Mouse (Mus musculus): ENCODE results near the gene Gm9913. TPM values are rescaled to one million over a fixed set of nuclear protein-coding genes. Genes with fewer than 3 reads are reported as not detected.
A peak's percentile ranks its signal among the peaks of the same experiment; 100 is the strongest.

Gm9913 gene
- polyA plus RNA-seq (2016; fragmentation: Nextera tagmentation; extraction: Ambion mirVana), result 0.09 and 0.20 TPM in 2 replicates

- Histone ChIP-seq H3K9me3 (peaks cover 4% of the 10 kb centered on the region; the same call in 1 of the 2 replicates), H3K27ac (replicated peaks) (peak within 1 kb of the TSS; percentile 89), H3K4me1 (peaks cover 40% of the 10 kb centered on the region), H3K4me3 (peak within 1 kb of the TSS; percentile 74), H3K36me3 (replicated peaks) (peaks cover 8% of the 10 kb centered on the region; the same call in 1 of the 2 replicates), H3K27me3 (replicated peaks; ENCODE audit: low read depth, poor library complexity, severe bottlenecking) (peaks cover 48% of the 10 kb centered on the region)
- DNase-seq (ENCODE audit: low spot score), result peak; percentile 81
- under 1% methylated on average over 45 of the region's 45 CpGs for WGBS
These were observed at the start of gene Gm9913 for GRCm38 (mm10) chr2:125505006-125505745. Gene Gm9913 (plus strand): TSS chr2:125505089.

- Histone ChIP-seq H3K36me3 (replicated peaks) (no peaks in the 10 kb centered on the region), H3K9me3 (no peaks in the 10 kb centered on the region), H3K27me3 (replicated peaks; ENCODE audit: low read depth, poor library complexity, severe bottlenecking) (no peaks in the 10 kb centered on the region), H3K4me3 (no peak overlapping the region), H3K27ac (replicated peaks) (no peak overlapping the region), H3K4me1 (peaks cover 13% of the 10 kb centered on the region)
- WGBS, result 88% methylated on average over 15 of the region's 15 CpGs
- no peak for DNase-seq (ENCODE audit: low spot score)
These were observed 48.7 kb upstream of the Gm9913 start for GRCm38 (mm10) chr2:125456059-125456789.

GRCm38 (mm10) chr2:125459087-125459486 lies 45.8 kb upstream of the Gm9913 start:
- H3K27ac ChIP-seq (replicated peaks), result no peak overlapping the region
- no peaks in the 10 kb centered on the region for H3K36me3 ChIP-seq (replicated peaks)
- no peaks in the 10 kb centered on the region for H3K9me3 ChIP-seq
- H3K4me1 ChIP-seq, result no peaks in the 10 kb centered on the region
- no peak overlapping the region for H3K4me3 ChIP-seq
- whole genome bisulfite sequencing, result 92% methylated on average over 3 of the region's 3 CpGs
- DNase-seq (ENCODE audit: low spot score), result no peak
- no peaks in the 10 kb centered on the region for H3K27me3 ChIP-seq (replicated peaks; ENCODE audit: low read depth, poor library complexity, severe bottlenecking)

GRCm38 (mm10) chr2:125464036-125464435 lies 40.9 kb upstream of the Gm9913 start:
- Histone ChIP-seq H3K27ac (replicated peaks) (no peak overlapping the region), H3K4me1 (no peaks in the 10 kb centered on the region), H3K27me3 (replicated peaks; ENCODE audit: low read depth, poor library complexity, severe bottlenecking) (no peaks in the 10 kb centered on the region), H3K9me3 (no peaks in the 10 kb centered on the region), H3K36me3 (replicated peaks) (peaks cover 24% of the 10 kb centered on the region), H3K4me3 (no peak overlapping the region)
- WGBS, result 84% methylated on average over 6 of the region's 6 CpGs
- DNase-seq (ENCODE audit: low spot score), result no peak

- 59% methylated on average over 8 of the region's 8 CpGs for WGBS
- H3K4me1 ChIP-seq, result peaks cover 14% of the 10 kb centered on the region
- no peak for DNase-seq (ENCODE audit: low spot score)
- no peaks in the 10 kb centered on the region for H3K27me3 ChIP-seq (replicated peaks; ENCODE audit: low read depth, poor library complexity, severe bottlenecking)
- no peak overlapping the region for H3K4me3 ChIP-seq
- H3K9me3 ChIP-seq, result no peaks in the 10 kb centered on the region
- H3K27ac ChIP-seq (replicated peaks), result 0 out of 2 replicates have a peak overlapping the region, but pooled peaks have one; percentile 35
- peaks cover 38% of the 10 kb centered on the region for H3K36me3 ChIP-seq (replicated peaks)
These were observed 34.2 kb upstream of the Gm9913 start for GRCm38 (mm10) chr2:125470553-125471295.

GRCm38 (mm10) chr2:125471721-125472120 lies 33.2 kb upstream of the Gm9913 start:
- H3K27ac ChIP-seq (replicated peaks), result no peak overlapping the region
- no peaks in the 10 kb centered on the region for H3K9me3 ChIP-seq
- no peak for DNase-seq (ENCODE audit: low spot score)
- H3K4me1 ChIP-seq, result peaks cover 14% of the 10 kb centered on the region
- H3K4me3 ChIP-seq, result no peak overlapping the region
- peaks cover 37% of the 10 kb centered on the region for H3K36me3 ChIP-seq (replicated peaks)
- WGBS, result 91% methylated on average over 4 of the region's 4 CpGs
- H3K27me3 ChIP-seq (replicated peaks; ENCODE audit: low read depth, poor library complexity, severe bottlenecking), result no peaks in the 10 kb centered on the region

- Histone ChIP-seq H3K4me1 (peaks cover 14% of the 10 kb centered on the region), H3K27me3 (replicated peaks; ENCODE audit: low read depth, poor library complexity, severe bottlenecking) (no peaks in the 10 kb centered on the region)
- WGBS, result 91% methylated on average over 2 of the region's 2 CpGs
These were observed 31.7 kb upstream of the Gm9913 start for GRCm38 (mm10) chr2:125473228-125473627.

GRCm38 (mm10) chr2:125474690-125475089 lies 30.2 kb upstream of the Gm9913 start:
- no peak overlapping the region for H3K27ac ChIP-seq (replicated peaks)
- no peak overlapping the region for H3K4me3 ChIP-seq
- H3K27me3 ChIP-seq (replicated peaks; ENCODE audit: low read depth, poor library complexity, severe bottlenecking), result no peaks in the 10 kb centered on the region
- peaks cover 13% of the 10 kb centered on the region for H3K4me1 ChIP-seq
- H3K9me3 ChIP-seq, result no peaks in the 10 kb centered on the region
- peaks cover 22% of the 10 kb centered on the region for H3K36me3 ChIP-seq (replicated peaks)
- DNase-seq (ENCODE audit: low spot score), result no peak
- WGBS, result 80% methylated on average over 5 of the region's 5 CpGs

More at GRCm38 (mm10) chr2:125473228-125473627, 31.7 kb upstream of the Gm9913 start:
- H3K9me3 ChIP-seq, result no peaks in the 10 kb centered on the region
- no peak for DNase-seq (ENCODE audit: low spot score)
- no peak overlapping the region for H3K4me3 ChIP-seq
- no peak overlapping the region for H3K27ac ChIP-seq (replicated peaks)
- peaks cover 26% of the 10 kb centered on the region for H3K36me3 ChIP-seq (replicated peaks)

- 88% methylated on average over 3 of the region's 3 CpGs for WGBS
- Histone ChIP-seq H3K4me3 (no peak overlapping the region), H3K36me3 (replicated peaks) (peaks cover 22% of the 10 kb centered on the region), H3K9me3 (no peaks in the 10 kb centered on the region), H3K4me1 (no peaks in the 10 kb centered on the region), H3K27ac (replicated peaks) (no peak overlapping the region), H3K27me3 (replicated peaks; ENCODE audit: low read depth, poor library complexity, severe bottlenecking) (no peaks in the 10 kb centered on the region)
- DNase-seq (ENCODE audit: low spot score), result no peak
These were observed 28.7 kb upstream of the Gm9913 start for GRCm38 (mm10) chr2:125476231-125476630.

GRCm38 (mm10) chr2:125477367-125477766 lies 27.5 kb upstream of the Gm9913 start:
- no peak overlapping the region for H3K27ac ChIP-seq (replicated peaks)
- no peak overlapping the region for H3K4me3 ChIP-seq
- 72% methylated on average over 3 of the region's 3 CpGs for WGBS
- H3K4me1 ChIP-seq, result no peaks in the 10 kb centered on the region
- H3K27me3 ChIP-seq (replicated peaks; ENCODE audit: low read depth, poor library complexity, severe bottlenecking), result no peaks in the 10 kb centered on the region
- H3K9me3 ChIP-seq, result no peaks in the 10 kb centered on the region
- no peak for DNase-seq (ENCODE audit: low spot score)
- H3K36me3 ChIP-seq (replicated peaks), result peaks cover 18% of the 10 kb centered on the region

- Histone ChIP-seq H3K4me1 (no peaks in the 10 kb centered on the region), H3K9me3 (no peaks in the 10 kb centered on the region), H3K36me3 (replicated peaks) (peaks cover 11% of the 10 kb centered on the region; the same call in 1 of the 2 replicates), H3K27me3 (replicated peaks; ENCODE audit: low read depth, poor library complexity, severe bottlenecking) (no peaks in the 10 kb centered on the region), H3K4me3 (no peak overlapping the region), H3K27ac (replicated peaks) (no peak overlapping the region)
- WGBS, result 75% methylated on average over 4 of the region's 4 CpGs
- no peak for DNase-seq (ENCODE audit: low spot score)
These were observed 26.2 kb upstream of the Gm9913 start for GRCm38 (mm10) chr2:125478705-125479104.

GRCm38 (mm10) chr2:125480057-125480456 lies 24.8 kb upstream of the Gm9913 start:
- no peak overlapping the region for H3K27ac ChIP-seq (replicated peaks)
- no peaks in the 10 kb centered on the region for H3K27me3 ChIP-seq (replicated peaks; ENCODE audit: low read depth, poor library complexity, severe bottlenecking)
- peaks cover 2% of the 10 kb centered on the region; the same call in 1 of the 2 replicates for H3K4me1 ChIP-seq
- WGBS, result 85% methylated on average over 5 of the region's 5 CpGs
- H3K9me3 ChIP-seq, result no peaks in the 10 kb centered on the region
- DNase-seq (ENCODE audit: low spot score), result no peak
- H3K36me3 ChIP-seq (replicated peaks), result peaks cover 11% of the 10 kb centered on the region; the same call in 1 of the 2 replicates
- H3K4me3 ChIP-seq, result no peak overlapping the region

Data from embryonic facial prominence, embryonic 10.5 days (tissue).